Mouse (Mus musculus): ENCODE data around the gene Olfr461. TPM values are rescaled to one million over a fixed set of nuclear protein-coding genes. Genes with fewer than 3 reads are reported as not detected.

Olfr461 gene
- polyA plus RNA-seq, 1 experiment from 2014 or later, result not detected

- H3K36me3 ChIP-seq (ENCODE audit: control insufficient read depth, insufficient read depth, low read length), result no peaks in the 10 kb centered on the region
- H3K4me2 ChIP-seq (ENCODE audit: low read length), result no peak overlapping the region
- no peak overlapping the region for H3K9ac ChIP-seq (ENCODE audit: low read length)
- DNase-seq (ENCODE audit: low spot score) (no peak), ATAC-seq (replicated peaks; ENCODE audit: low FRiP score, low TSS enrichment, low read depth) (no peak)
- no peak overlapping the region for H3K27ac ChIP-seq (ENCODE audit: low read depth)
- WGBS, result 80% methylated on average over 10 of the region's 10 CpGs
- no peaks in the 10 kb centered on the region for H3K27me3 ChIP-seq (replicated peaks; ENCODE audit: control insufficient read depth, insufficient read depth, low read length)
- no peaks in the 10 kb centered on the region for H3K4me1 ChIP-seq (replicated peaks; ENCODE audit: control insufficient read depth, insufficient read depth, low read length)
- no peaks in the 10 kb centered on the region for H3K9me3 ChIP-seq (ENCODE audit: control insufficient read depth, low read length)
- H3K4me3 ChIP-seq (ENCODE audit: low read depth, low read length), result no peak overlapping the region
Observed at GRCm38 (mm10) chr6:40544690-40545089, 10.2 kb downstream of the Olfr461 start.

DNA sequence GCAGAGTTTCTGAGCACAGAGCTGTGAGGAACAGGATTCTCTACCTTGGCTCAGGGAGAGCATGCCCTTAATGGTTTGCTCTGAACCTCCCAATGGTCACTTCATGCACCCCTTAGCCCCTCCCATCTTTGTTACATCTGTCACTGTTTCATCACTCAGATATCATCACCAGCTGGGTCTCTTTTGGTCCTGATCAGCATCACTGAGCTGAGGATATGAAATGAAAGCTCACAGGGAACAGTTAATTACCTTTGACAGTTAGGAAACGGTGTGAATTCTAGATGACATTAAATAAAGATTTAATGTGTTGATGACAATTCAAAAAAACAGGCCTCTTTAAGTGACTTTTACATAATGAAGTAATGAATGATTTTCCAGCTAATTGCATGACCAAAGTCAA lies 35.4 kb downstream of the Olfr461 start, which contains the start of gene Prss37:
Gene Prss37 (minus strand): TSS at position 101 of the 400 bp plus-strand sequence.
- no peak within 1 kb of the TSS for H3K4me2 ChIP-seq (ENCODE audit: low read length)
- H3K27me3 ChIP-seq (replicated peaks; ENCODE audit: control insufficient read depth, insufficient read depth, low read length), result no peaks in the 10 kb centered on the region
- H3K4me3 ChIP-seq (ENCODE audit: low read depth, low read length), result no peak within 1 kb of the TSS
- H3K9ac ChIP-seq (ENCODE audit: low read length), result no peak within 1 kb of the TSS
- no peak for ATAC-seq (replicated peaks; ENCODE audit: low FRiP score, low TSS enrichment, low read depth)
- WGBS, result 82% methylated on average over 1 of the region's 1 CpGs
- H3K27ac ChIP-seq (ENCODE audit: low read depth), result no peak within 1 kb of the TSS
- no peaks in the 10 kb centered on the region for H3K4me1 ChIP-seq (replicated peaks; ENCODE audit: control insufficient read depth, insufficient read depth, low read length)
- no peaks in the 10 kb centered on the region for H3K9me3 ChIP-seq (ENCODE audit: control insufficient read depth, low read length)
- no peak for DNase-seq (ENCODE audit: low spot score)
- H3K36me3 ChIP-seq (ENCODE audit: control insufficient read depth, insufficient read depth, low read length), result no peaks in the 10 kb centered on the region

DNA sequence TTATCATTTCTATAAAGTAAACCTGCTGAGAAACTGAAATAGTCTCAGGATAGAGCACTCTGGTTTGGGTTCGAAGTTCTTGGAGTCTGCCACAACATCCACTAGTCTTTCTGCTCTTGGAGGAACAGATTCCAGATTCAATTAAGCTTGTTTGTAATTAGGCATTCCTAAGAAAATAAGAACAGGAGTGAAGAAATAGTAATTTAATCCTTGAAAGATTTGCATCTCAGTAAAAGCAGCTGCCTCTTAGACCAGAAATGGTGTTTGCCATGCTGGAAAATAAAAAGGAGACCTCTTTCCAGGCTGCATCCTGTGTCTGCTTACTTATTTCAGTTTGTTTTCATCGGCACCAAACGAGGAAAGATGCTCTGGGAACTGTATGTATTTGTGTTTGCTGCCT lies 61.6 kb downstream of the Olfr461 start, which contains the start of gene Tas2r108:
Gene Tas2r108 (plus strand): TSS at position 301 of the 400 bp plus-strand sequence.
- no peaks in the 10 kb centered on the region for H3K9me3 ChIP-seq (ENCODE audit: control insufficient read depth, low read length)
- no peak within 1 kb of the TSS for H3K27ac ChIP-seq (ENCODE audit: low read depth)
- no peaks in the 10 kb centered on the region for H3K4me1 ChIP-seq (replicated peaks; ENCODE audit: control insufficient read depth, insufficient read depth, low read length)
- DNase-seq (ENCODE audit: low spot score) (no peak), ATAC-seq (replicated peaks; ENCODE audit: low FRiP score, low TSS enrichment, low read depth) (no peak)
- H3K36me3 ChIP-seq (ENCODE audit: control insufficient read depth, insufficient read depth, low read length), result no peaks in the 10 kb centered on the region
- no peaks in the 10 kb centered on the region for H3K27me3 ChIP-seq (replicated peaks; ENCODE audit: control insufficient read depth, insufficient read depth, low read length)
- 90% methylated on average over 3 of the region's 3 CpGs for WGBS
- no peak within 1 kb of the TSS for H3K4me2 ChIP-seq (ENCODE audit: low read length)
- no peak within 1 kb of the TSS for H3K4me3 ChIP-seq (ENCODE audit: low read depth, low read length)
- H3K9ac ChIP-seq (ENCODE audit: low read length), result no peak within 1 kb of the TSS

Other genes starting within 250 kb of the Olfr461 start
- gene Agk, start 229.9 kb downstream of the Olfr461 start, polyA plus RNA-seq (2014; fragmentation: Nextera tagmentation; extraction: Ambion mirVana), result 41.4 and 46.7 TPM in 2 replicates
- 10.1 and 10.3 TPM in 2 replicates for gene E330009J07Rik, start 118.9 kb downstream of the Olfr461 start, polyA plus RNA-seq (2014; fragmentation: Nextera tagmentation; extraction: Ambion mirVana)
- not detected in 2 replicates for gene Wee2, start 116.0 kb downstream of the Olfr461 start, polyA plus RNA-seq (2014; fragmentation: Nextera tagmentation; extraction: Ambion mirVana)
- gene Ssbp1, start 83.7 kb downstream of the Olfr461 start, polyA plus RNA-seq (2014; fragmentation: Nextera tagmentation; extraction: Ambion mirVana), result 152 and 163 TPM in 2 replicates
- gene Tas2r137, start 63.8 kb downstream of the Olfr461 start, polyA plus RNA-seq (2014; fragmentation: Nextera tagmentation; extraction: Ambion mirVana), result not detected in 2 replicates
- gene Tas2r108, start 61.5 kb downstream of the Olfr461 start, polyA plus RNA-seq (2014; fragmentation: Nextera tagmentation; extraction: Ambion mirVana), result not detected in 2 replicates
- not detected in 2 replicates for gene Prss37, start 35.5 kb downstream of the Olfr461 start, polyA plus RNA-seq (2014; fragmentation: Nextera tagmentation; extraction: Ambion mirVana)
- gene Olfr460, start 14.4 kb upstream of the Olfr461 start, polyA plus RNA-seq (2014; fragmentation: Nextera tagmentation; extraction: Ambion mirVana), result not detected in 2 replicates
- gene Clec5a, start 30.8 kb upstream of the Olfr461 start, polyA plus RNA-seq (2014; fragmentation: Nextera tagmentation; extraction: Ambion mirVana), result 1.0 and 1.1 TPM in 2 replicates
- gene Tas2r138, start 58.3 kb upstream of the Olfr461 start, polyA plus RNA-seq (2014; fragmentation: Nextera tagmentation; extraction: Ambion mirVana), result not detected in 2 replicates
- 37.0 and 42.3 TPM in 2 replicates for gene Mgam, start 73.8 kb upstream of the Olfr461 start, polyA plus RNA-seq (2014; fragmentation: Nextera tagmentation; extraction: Ambion mirVana)